Mouse (Mus musculus) intestine, postnatal 0 days (tissue): Measurements from ENCODE around the gene Nucb1. TPM values are rescaled to one million over a fixed set of nuclear protein-coding genes. Genes with fewer than 3 reads are reported as not detected.

Source experiments
- ATAC-seq: fragments of 200-750 bp; cut with Nextera tagmentation; 2 replicates; pipeline ENCODE4 v1.8.0; 2017; ENCODE audit warnings: mild to moderate bottlenecking, moderate TSS enrichment, moderate library complexity
- H3K27ac ChIP-seq: fragments of 300-500 bp; sonication (generic); 2 replicates; pipeline ENCODE4 v1.5.1; 2014; ENCODE audit warnings: mild to moderate bottlenecking, low read depth, low read length, moderate library complexity
- H3K27me3 ChIP-seq: fragments of 300-500 bp; sonication (generic); replicated peaks from 2 replicates; pipeline ENCODE4 v1.6.1; 2014; ENCODE audit warnings: low read length, mixed read lengths; ENCODE audit not compliant: control insufficient read depth, insufficient read depth
- H3K36me3 ChIP-seq: fragments of 300-500 bp; sonication (generic); 2 replicates; pipeline ENCODE4 v1.6.1; 2014; ENCODE audit warnings: mild to moderate bottlenecking, moderate library complexity; ENCODE audit not compliant: control insufficient read depth, insufficient read depth
- H3K4me1 ChIP-seq: fragments of 300-500 bp; sonication (generic); replicated peaks from 2 replicates; pipeline ENCODE4 v1.6.1; 2014; ENCODE audit warnings: antibody characterized with exemption, low read length, mixed read lengths; ENCODE audit not compliant: control insufficient read depth, insufficient read depth
- H3K4me2 ChIP-seq: fragments of 300-500 bp; sonication (generic); replicated peaks from 2 replicates; pipeline ENCODE4 v1.6.1; 2014; ENCODE audit warnings: low read depth, mild to moderate bottlenecking, moderate library complexity
- H3K4me3 ChIP-seq: fragments of 300-500 bp; sonication (generic); 2 replicates; pipeline ENCODE4 v1.5.1; 2014; ENCODE audit warnings: low read depth, low read length
- H3K9ac ChIP-seq: fragments of 300-500 bp; sonication (generic); 2 replicates; pipeline ENCODE4 v1.6.1; 2014; ENCODE audit warnings: mild to moderate bottlenecking, low read depth, low read length
- H3K9me3 ChIP-seq: fragments of 300-500 bp; sonication (generic); 2 replicates; pipeline ENCODE4 v1.6.1; 2016; ENCODE audit warnings: mixed run types; ENCODE audit not compliant: control insufficient read depth
- CTCF ChIP-seq: sonication (generic); IDR thresholded peaks from 2 replicates; pipeline ENCODE4 v1.5.1; 2016; ENCODE audit warnings: low read depth, mild to moderate bottlenecking, control low read depth, antibody characterized with exemption, moderate library complexity
- WGBS: fragments of 180-500 bp; shearing (Covaris S2); extraction: QIAGEN DNeasy Blood & Tissue Kit; methylation state at CpG from one replicate; pipeline ENCODE4 v1.1.7; 2014; 5-methylcytosine and 5-hydroxymethylcytosine counted together
- microRNA-seq: library from miRNA; unstranded; fragments of <30 nt; microRNA quantifications from one replicate; pipeline ENCODE4, GENCODE M21; 2016
- polyA plus RNA-seq: library from polyadenylated mRNA; unstranded; fragments of >200 nt; fragmentation: Nextera tagmentation; extraction: Ambion mirVana; gene quantifications from 2 replicates; pipeline ENCODE4 v1.2.1, GENCODE M21; 2015

Gene Nucb1
- polyA plus RNA-seq, 1 experiment from 2014 or later = 199 TPM

DNA sequence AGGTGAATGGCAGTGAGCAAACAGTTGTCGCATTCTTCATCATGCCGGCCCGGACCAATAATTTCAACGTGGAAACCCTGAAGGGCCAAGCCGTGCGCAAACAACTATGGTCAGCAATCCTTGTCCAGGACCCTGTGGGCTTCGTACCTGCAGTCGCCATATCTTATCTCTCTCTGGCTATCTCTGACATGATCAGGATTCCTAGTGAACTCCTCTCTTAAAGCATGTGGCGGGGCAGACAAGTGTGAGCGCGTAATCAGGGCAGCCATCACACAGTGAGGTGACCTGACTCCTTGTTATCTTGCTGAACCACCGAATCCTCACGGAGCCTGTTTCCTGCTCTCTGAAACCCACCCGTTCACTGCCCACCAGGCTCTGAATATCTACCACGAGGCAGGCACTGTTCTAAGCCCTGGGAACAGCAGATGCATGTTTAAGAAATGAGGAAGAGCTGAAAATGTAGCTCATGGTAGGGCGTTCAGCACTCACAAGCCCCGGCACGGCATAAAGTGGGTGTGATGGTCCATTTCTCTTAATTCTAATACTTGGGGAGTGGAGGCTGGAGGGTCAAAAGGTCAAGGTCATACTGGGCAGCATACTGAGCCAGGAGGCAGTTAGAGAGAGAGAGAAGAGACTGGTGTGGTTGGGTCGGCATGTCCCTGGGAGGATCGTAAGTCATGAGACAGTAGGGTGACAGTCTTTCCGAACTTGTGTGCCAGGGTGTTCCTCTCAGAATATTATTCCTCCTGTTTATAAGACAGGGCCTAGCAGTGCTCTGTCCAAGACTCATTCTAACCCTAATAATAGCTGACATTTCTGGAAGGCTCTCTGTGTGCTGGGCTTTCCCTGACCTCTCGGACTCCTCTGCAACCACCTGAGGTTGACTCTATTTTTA lies 66.4 kb downstream of the Nucb1 start:
- WGBS = 73% methylated on average over 22 of the region's 22 CpGs
- ATAC-seq = no peak
- Histone ChIP-seq H3K27ac (no peak overlapping the region), H3K4me2 (no peak overlapping the region), H3K36me3 (peaks cover 43% of the 10 kb centered on the region), H3K9ac (no peak overlapping the region), H3K4me3 (no peak overlapping the region), H3K27me3 (no peaks in the 10 kb centered on the region), H3K4me1 (no peaks in the 10 kb centered on the region), H3K9me3 (no peaks in the 10 kb centered on the region)
- TF ChIP-seq CTCF = no peak

Small RNA genes within 50 kb of the gene (microRNA-seq; reads per million reads assigned to microRNA genes)
- not detected for gene Gm22133

Other genes with a start within 250 kb of the Nucb1 start
- gene Slc6a21, start 232.9 kb downstream of the Nucb1 start, polyA plus RNA-seq = not detected in 2 replicates
- gene Trpm4, start 176.6 kb downstream of the Nucb1 start, polyA plus RNA-seq = 49.4 and 55.1 TPM in 2 replicates
- 0.76 and 0.88 TPM in 2 replicates for gene Hrc, start 175.1 kb downstream of the Nucb1 start, polyA plus RNA-seq
- gene Ppfia3, start 143.4 kb downstream of the Nucb1 start, polyA plus RNA-seq = 24.5 and 24.8 TPM in 2 replicates
- gene Lin7b, start 139.8 kb downstream of the Nucb1 start, polyA plus RNA-seq = 3.4 TPM in 2 replicates
- 81.3 and 85.5 TPM in 2 replicates for gene Snrnp70, start 114.7 kb downstream of the Nucb1 start, polyA plus RNA-seq
- 0.07 and 0.08 TPM in 2 replicates for gene Kcna7, start 104.8 kb downstream of the Nucb1 start, polyA plus RNA-seq
- 2.0 TPM in 2 replicates for gene Ntf5, start 96.7 kb downstream of the Nucb1 start, polyA plus RNA-seq
- gene Lhb, start 89.6 kb downstream of the Nucb1 start, polyA plus RNA-seq = not detected in 2 replicates
- gene Gys1, start 75.6 kb downstream of the Nucb1 start, polyA plus RNA-seq = 10.4 and 10.6 TPM in 2 replicates
- 35.6 and 38.6 TPM in 2 replicates for gene Ruvbl2, start 72.3 kb downstream of the Nucb1 start, polyA plus RNA-seq
- gene Ftl1, start 50.5 kb downstream of the Nucb1 start, polyA plus RNA-seq = 13,232 and 14,059 TPM in 2 replicates
- 173 and 180 TPM in 2 replicates for gene Bax, start 43.5 kb downstream of the Nucb1 start, polyA plus RNA-seq
- 0.65 and 0.78 TPM in 2 replicates for gene Tulp2, start 28.5 kb downstream of the Nucb1 start, polyA plus RNA-seq
- not detected in 2 replicates for gene Gm45808, start 23.6 kb downstream of the Nucb1 start, polyA plus RNA-seq
- gene Dhdh, start 21.6 kb downstream of the Nucb1 start, polyA plus RNA-seq = 1.1 and 1.2 TPM in 2 replicates
- 7.4 and 9.0 TPM in 2 replicates for gene Ppp1r15a, start 15.9 kb upstream of the Nucb1 start, polyA plus RNA-seq
- gene Plekha4, start 15.9 kb upstream of the Nucb1 start, polyA plus RNA-seq = 0.80 and 1.6 TPM in 2 replicates
- 0.73 and 1.2 TPM in 2 replicates for gene Hsd17b14, start 44.5 kb upstream of the Nucb1 start, polyA plus RNA-seq
- gene Bcat2, start 59.7 kb upstream of the Nucb1 start, polyA plus RNA-seq = 17.7 and 18.6 TPM in 2 replicates
- not detected in 2 replicates for gene Fgf21, start 105.1 kb upstream of the Nucb1 start, polyA plus RNA-seq
- 0.05 and 0.23 TPM in 2 replicates for gene Fut1, start 106.9 kb upstream of the Nucb1 start, polyA plus RNA-seq
- gene Izumo1, start 111.4 kb upstream of the Nucb1 start, polyA plus RNA-seq = 0.08 TPM in 2 replicates
- 5.7 and 6.1 TPM in 2 replicates for gene Rasip1, start 117.1 kb upstream of the Nucb1 start, polyA plus RNA-seq
- 2.8 and 3.7 TPM in 2 replicates for gene Mamstr, start 129.6 kb upstream of the Nucb1 start, polyA plus RNA-seq
- 2.9 and 3.6 TPM in 2 replicates for gene Fut2, start 156.0 kb upstream of the Nucb1 start, polyA plus RNA-seq
- 0.10 and 0.20 TPM in 2 replicates for gene Ntn5, start 173.6 kb upstream of the Nucb1 start, polyA plus RNA-seq
- gene Sec1, start 184.0 kb upstream of the Nucb1 start, polyA plus RNA-seq = 0.08 and 0.25 TPM in 2 replicates
- 2.1 and 2.7 TPM in 2 replicates for gene Car11, start 189.4 kb upstream of the Nucb1 start, polyA plus RNA-seq
- 6.9 and 8.6 TPM in 2 replicates for gene Dbp, start 194.7 kb upstream of the Nucb1 start, polyA plus RNA-seq
- 708 and 740 TPM in 2 replicates for gene Rpl18, start 205.1 kb upstream of the Nucb1 start, polyA plus RNA-seq
- gene Sphk2, start 207.6 kb upstream of the Nucb1 start, polyA plus RNA-seq = 55.1 and 55.9 TPM in 2 replicates
- gene Fam83e, start 210.8 kb upstream of the Nucb1 start, polyA plus RNA-seq = 16.6 and 16.7 TPM in 2 replicates
- gene Spaca4, start 215.4 kb upstream of the Nucb1 start, polyA plus RNA-seq = 0.17 and 0.22 TPM in 2 replicates